Mouse (Mus musculus): ENCODE measurements around the gene Tpra1. TPM values are rescaled to one million over a fixed set of nuclear protein-coding genes. Genes with fewer than 3 reads are reported as not detected.

Gene Tpra1
- polyA plus RNA-seq (2014; fragmentation: Illumina TruSeq; extraction: RNeasy Lipid Tissue Mini Kit (QIAGEN cat#74804); ENCODE audit: low read depth, low replicate concordance) = 63.1 TPM

DNA sequence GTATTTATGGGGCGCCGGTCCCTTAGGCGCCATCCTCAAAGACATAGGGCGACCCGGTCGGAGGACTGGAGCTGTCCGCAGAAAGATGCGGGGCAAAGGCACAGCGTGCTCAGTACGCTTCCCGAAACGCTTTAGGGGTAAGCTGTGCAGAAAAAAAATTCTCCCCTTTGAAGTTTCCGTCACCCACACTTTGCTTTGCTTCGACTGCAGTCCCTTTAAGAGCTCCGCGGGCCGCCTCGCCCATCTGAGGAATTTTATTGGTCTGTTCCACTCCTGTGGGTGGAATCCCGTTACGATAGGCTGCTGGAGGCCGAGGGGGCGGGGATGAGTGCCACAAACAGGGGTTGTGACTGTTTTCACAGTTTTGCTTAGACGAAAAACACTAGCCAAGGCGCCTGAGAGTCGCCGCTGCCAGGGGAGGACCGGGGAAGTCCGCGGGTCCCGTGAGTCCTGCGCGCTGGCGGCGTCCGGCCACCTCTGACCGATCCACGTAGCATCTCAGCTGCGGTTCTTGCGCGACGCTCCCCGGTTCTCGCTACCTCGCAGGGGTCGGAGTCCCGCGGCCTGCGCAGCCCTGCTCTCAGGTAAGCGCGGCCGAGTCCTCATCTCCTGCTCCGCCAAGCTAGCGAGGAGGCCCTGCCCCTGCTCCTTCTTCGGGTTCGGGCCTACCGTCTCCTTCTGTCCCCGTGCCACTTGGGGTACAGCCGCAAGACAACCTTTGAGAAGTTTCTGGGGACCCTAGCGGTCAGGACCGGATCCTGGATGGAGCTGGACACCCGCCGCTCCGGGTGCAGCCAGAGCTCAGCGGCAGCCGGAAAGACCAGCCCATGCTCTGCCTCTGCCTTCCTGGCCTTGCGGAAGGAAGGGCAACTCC lies at the start of gene Tpra1:
TSS of gene Tpra1 (plus strand) at position 305 of the 874 bp plus-strand sequence.

DNA sequence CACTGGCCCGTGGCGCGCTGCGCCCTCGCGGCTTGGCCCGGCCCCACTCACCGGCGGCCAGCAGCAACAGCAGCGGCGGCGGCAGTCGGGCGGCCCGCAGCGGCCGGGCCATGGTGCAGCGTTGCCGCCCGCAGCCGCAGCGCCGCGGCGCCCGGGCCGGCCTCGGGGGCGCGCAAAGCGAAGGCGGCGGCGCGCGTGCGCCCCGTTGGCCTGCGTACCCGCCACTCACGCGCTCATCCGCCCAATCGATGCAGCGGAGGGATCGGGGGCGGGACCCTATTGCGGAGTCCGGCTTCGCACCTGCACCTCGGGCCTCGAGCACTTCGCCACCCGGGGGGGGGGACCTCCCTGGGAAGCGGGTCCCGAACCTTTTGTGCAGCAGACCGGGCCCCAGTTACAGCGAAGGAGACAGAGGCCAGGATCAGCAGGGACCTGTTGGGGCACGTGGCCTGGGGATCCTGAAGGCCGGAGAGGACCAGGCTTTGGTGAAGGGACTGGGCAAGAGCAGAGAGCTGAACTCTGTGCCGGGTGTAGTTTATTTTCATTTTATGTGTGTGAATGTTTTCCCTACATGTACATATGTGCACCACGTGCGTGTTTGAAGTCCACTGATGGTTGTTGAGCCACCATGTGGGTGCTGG lies 27.1 kb upstream of the Tpra1 start, which contains the start of gene Podxl2:
TSS of gene Podxl2 (minus strand) at position 177 of the 641 bp plus-strand sequence.

DNA sequence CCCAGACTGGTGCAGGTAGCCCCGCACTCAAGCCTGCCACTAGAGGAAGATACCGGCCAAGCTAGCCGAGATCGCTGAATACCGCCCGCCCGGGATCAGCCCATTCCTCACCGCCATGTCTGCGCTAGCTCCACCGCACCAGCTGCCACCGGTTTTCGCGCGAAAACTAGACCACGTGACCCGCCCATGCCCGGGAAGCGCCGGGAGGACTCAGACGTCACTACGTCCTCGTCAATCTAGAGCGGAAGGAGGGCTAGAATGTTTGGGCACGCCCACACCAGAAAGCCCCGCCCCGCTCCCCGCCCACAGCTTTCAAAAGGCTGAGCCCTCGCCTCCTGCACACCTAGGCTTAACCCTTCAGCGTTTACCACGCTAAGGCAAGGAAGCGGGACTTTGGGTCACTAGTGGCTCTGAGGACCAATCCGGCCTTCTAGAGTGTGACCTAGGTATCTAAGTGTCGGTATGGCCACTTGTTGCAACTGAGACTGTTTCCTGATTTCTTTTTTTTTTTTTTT lies 3.5 kb upstream of the Tpra1 start, which contains the start of gene Mcm2:
TSS of gene Mcm2 (minus strand) at position 247 of the 515 bp plus-strand sequence.

Other genes starting within 250 kb of the Tpra1 start
- 346 TPM for gene Mgll, start 177.8 kb upstream of the Tpra1 start, polyA plus RNA-seq (2014; fragmentation: Illumina TruSeq; extraction: RNeasy Lipid Tissue Mini Kit (QIAGEN cat#74804); ENCODE audit: low read depth, low replicate concordance)
- gene Abtb1, start 60.3 kb upstream of the Tpra1 start, polyA plus RNA-seq (2014; fragmentation: Illumina TruSeq; extraction: RNeasy Lipid Tissue Mini Kit (QIAGEN cat#74804); ENCODE audit: low read depth, low replicate concordance) = 30.1 TPM
- 14.2 TPM for gene Podxl2, start 27.2 kb upstream of the Tpra1 start, polyA plus RNA-seq (2014; fragmentation: Illumina TruSeq; extraction: RNeasy Lipid Tissue Mini Kit (QIAGEN cat#74804); ENCODE audit: low read depth, low replicate concordance)
- gene Mcm2, start 3.5 kb upstream of the Tpra1 start, polyA plus RNA-seq (2014; fragmentation: Illumina TruSeq; extraction: RNeasy Lipid Tissue Mini Kit (QIAGEN cat#74804); ENCODE audit: low read depth, low replicate concordance) = 10.4 TPM

Data from adipose tissue, adult 10 weeks (tissue).